Mouse (Mus musculus): ENCODE results near the gene Comp. TPM values are rescaled to one million over a fixed set of nuclear protein-coding genes. Genes with fewer than 3 reads are reported as not detected.
A peak's percentile ranks its signal among the peaks of the same experiment; 100 is the strongest.

Comp gene
- polyA plus RNA-seq, 1 experiment from 2014 or later = 0.68 TPM

DNA sequence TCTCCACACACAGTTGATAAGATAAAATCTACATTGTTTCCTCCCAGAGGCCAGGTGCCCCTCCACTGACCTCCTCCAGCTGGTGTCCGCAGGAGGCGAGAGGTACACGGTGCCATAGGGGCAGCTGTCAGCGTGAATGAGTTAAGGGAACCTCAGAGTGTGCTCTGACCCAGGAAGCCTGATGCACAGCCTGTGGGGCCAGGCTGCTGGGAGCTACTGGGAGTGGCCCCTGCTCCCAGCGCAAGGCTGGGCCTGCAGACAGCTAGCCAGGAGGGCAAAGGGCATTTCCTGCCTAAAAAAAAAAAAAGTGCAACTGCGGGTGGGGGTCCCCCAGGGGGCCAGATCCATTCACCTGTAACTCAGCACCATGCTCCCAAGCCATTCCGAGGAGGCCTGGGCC lies 31.8 kb downstream of the Comp start:
- no peak overlapping the region for H3K4me3 ChIP-seq (ENCODE audit: low read length)
- H3K27me3 ChIP-seq (ENCODE audit: control insufficient read depth, insufficient read depth, low read depth, low read length) = no peaks in the 10 kb centered on the region
- 35% methylated on average over 7 of the region's 7 CpGs for WGBS
- H3K36me3 ChIP-seq (ENCODE audit: control insufficient read depth, insufficient read depth, low read length) = no peaks in the 10 kb centered on the region; the same call in 1 of the 2 replicates
- H3K4me2 ChIP-seq (ENCODE audit: low read depth, low read length) = no peak overlapping the region
- H3K9me3 ChIP-seq (ENCODE audit: control insufficient read depth, low read length) = no peaks in the 10 kb centered on the region
- H3K27ac ChIP-seq (ENCODE audit: low read length) = no peak overlapping the region
- H3K4me1 ChIP-seq (replicated peaks; ENCODE audit: control insufficient read depth, insufficient read depth, low read length) = peaks cover 35% of the 10 kb centered on the region
- no peak overlapping the region for H3K9ac ChIP-seq (ENCODE audit: low read length)
- ATAC-seq (ENCODE audit: low read depth) = no peak

DNA sequence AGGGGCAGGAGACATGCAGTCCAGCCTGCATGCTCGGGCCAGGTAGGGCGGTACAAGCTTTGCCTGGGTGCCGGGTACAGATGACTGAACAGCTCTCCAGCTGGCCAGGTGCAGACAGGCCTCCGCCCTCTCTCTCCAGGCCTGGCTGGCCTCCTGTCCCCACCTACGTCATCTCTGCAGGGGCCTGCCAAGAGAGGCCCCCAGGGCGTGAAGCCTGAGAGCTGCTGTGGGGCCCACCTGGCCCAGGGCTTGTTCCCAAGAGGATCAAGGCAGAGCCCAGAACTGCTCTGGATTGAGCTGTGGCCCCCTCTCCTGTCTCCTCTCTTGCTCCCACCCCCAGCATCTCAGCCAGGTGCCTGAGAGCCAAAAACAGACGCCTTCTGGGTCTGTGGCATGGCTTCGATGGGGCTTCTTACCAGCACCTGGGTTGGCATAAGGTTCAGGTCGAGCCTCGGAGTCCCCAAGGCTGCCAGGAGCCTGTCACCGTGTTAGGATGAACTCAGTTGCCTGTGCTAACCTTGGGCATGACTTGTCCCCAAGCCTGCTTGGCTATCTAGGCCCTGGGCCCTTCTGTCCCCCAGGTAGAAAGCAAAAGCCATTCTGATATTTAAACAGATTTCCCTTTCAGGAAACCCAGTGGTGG lies 33.2 kb downstream of the Comp start:
- Histone ChIP-seq H3K4me2 (ENCODE audit: low read depth, low read length) (no peak overlapping the region), H3K27me3 (ENCODE audit: control insufficient read depth, insufficient read depth, low read depth, low read length) (no peaks in the 10 kb centered on the region), H3K9ac (ENCODE audit: low read length) (peak overlapping the region; percentile 25; the same call in 1 of the 2 replicates)

GRCm38 (mm10) chr8:70408301-70408700 lies 34.9 kb downstream of the Comp start:
- H3K4me2 ChIP-seq (ENCODE audit: low read depth, low read length) = no peak overlapping the region
- 43% methylated on average over 6 of the region's 6 CpGs for WGBS
- no peak overlapping the region for H3K4me3 ChIP-seq (ENCODE audit: low read length)
- no peaks in the 10 kb centered on the region for H3K27me3 ChIP-seq (ENCODE audit: control insufficient read depth, insufficient read depth, low read depth, low read length)
- H3K4me1 ChIP-seq (replicated peaks; ENCODE audit: control insufficient read depth, insufficient read depth, low read length) = peaks cover 35% of the 10 kb centered on the region
- no peaks in the 10 kb centered on the region for H3K9me3 ChIP-seq (ENCODE audit: control insufficient read depth, low read length)
- H3K9ac ChIP-seq (ENCODE audit: low read length) = 0 out of 2 replicates have a peak overlapping the region, but pooled peaks have one; percentile 24
- H3K27ac ChIP-seq (ENCODE audit: low read length) = peak overlapping the region; percentile 90
- no peaks in the 10 kb centered on the region for H3K36me3 ChIP-seq (ENCODE audit: control insufficient read depth, insufficient read depth, low read length)
- ATAC-seq (ENCODE audit: low read depth) = peak; percentile 74

More for the DNA sequence above, 33.2 kb downstream of the Comp start:
- Histone ChIP-seq H3K4me3 (ENCODE audit: low read length) (no peak overlapping the region), H3K36me3 (ENCODE audit: control insufficient read depth, insufficient read depth, low read length) (no peaks in the 10 kb centered on the region; the same call in 1 of the 2 replicates), H3K9me3 (ENCODE audit: control insufficient read depth, low read length) (no peaks in the 10 kb centered on the region), H3K4me1 (replicated peaks; ENCODE audit: control insufficient read depth, insufficient read depth, low read length) (peaks cover 35% of the 10 kb centered on the region), H3K27ac (ENCODE audit: low read length) (peak overlapping the region; percentile 63; the same call in 1 of the 2 replicates)
- WGBS = 59% methylated on average over 11 of the region's 11 CpGs
- peak; percentile 69 for ATAC-seq (ENCODE audit: low read depth)

GRCm38 (mm10) chr8:70409019-70409418 lies 35.7 kb downstream of the Comp start:
- 63% methylated on average over 10 of the region's 10 CpGs for WGBS
- Histone ChIP-seq H3K36me3 (ENCODE audit: control insufficient read depth, insufficient read depth, low read length) (no peaks in the 10 kb centered on the region), H3K4me2 (ENCODE audit: low read depth, low read length) (no peak overlapping the region), H3K4me3 (ENCODE audit: low read length) (no peak overlapping the region), H3K27ac (ENCODE audit: low read length) (peak overlapping the region; percentile 90), H3K9me3 (ENCODE audit: control insufficient read depth, low read length) (no peaks in the 10 kb centered on the region), H3K9ac (ENCODE audit: low read length) (peak overlapping the region; percentile 36), H3K4me1 (replicated peaks; ENCODE audit: control insufficient read depth, insufficient read depth, low read length) (peaks cover 35% of the 10 kb centered on the region), H3K27me3 (ENCODE audit: control insufficient read depth, insufficient read depth, low read depth, low read length) (no peaks in the 10 kb centered on the region)
- no peak for ATAC-seq (ENCODE audit: low read depth)

GRCm38 (mm10) chr8:70409455-70409871 lies 36.1 kb downstream of the Comp start:
- Histone ChIP-seq H3K27ac (ENCODE audit: low read length) (peak overlapping the region; percentile 90), H3K9ac (ENCODE audit: low read length) (peak overlapping the region; percentile 36), H3K4me2 (ENCODE audit: low read depth, low read length) (no peak overlapping the region), H3K36me3 (ENCODE audit: control insufficient read depth, insufficient read depth, low read length) (no peaks in the 10 kb centered on the region), H3K27me3 (ENCODE audit: control insufficient read depth, insufficient read depth, low read depth, low read length) (no peaks in the 10 kb centered on the region), H3K4me3 (ENCODE audit: low read length) (no peak overlapping the region), H3K4me1 (replicated peaks; ENCODE audit: control insufficient read depth, insufficient read depth, low read length) (peaks cover 35% of the 10 kb centered on the region), H3K9me3 (ENCODE audit: control insufficient read depth, low read length) (no peaks in the 10 kb centered on the region)
- ATAC-seq (ENCODE audit: low read depth) = peak; percentile 63
- WGBS = 27% methylated on average over 9 of the region's 9 CpGs

GRCm38 (mm10) chr8:70410281-70410680 lies 36.9 kb downstream of the Comp start:
- Histone ChIP-seq H3K36me3 (ENCODE audit: control insufficient read depth, insufficient read depth, low read length) (no peaks in the 10 kb centered on the region), H3K9me3 (ENCODE audit: control insufficient read depth, low read length) (no peaks in the 10 kb centered on the region), H3K4me3 (ENCODE audit: low read length) (no peak overlapping the region), H3K9ac (ENCODE audit: low read length) (no peak overlapping the region), H3K27ac (ENCODE audit: low read length) (no peak overlapping the region), H3K4me2 (ENCODE audit: low read depth, low read length) (no peak overlapping the region), H3K27me3 (ENCODE audit: control insufficient read depth, insufficient read depth, low read depth, low read length) (no peaks in the 10 kb centered on the region), H3K4me1 (replicated peaks; ENCODE audit: control insufficient read depth, insufficient read depth, low read length) (peaks cover 32% of the 10 kb centered on the region)
- 92% methylated on average over 5 of the region's 5 CpGs for WGBS
- no peak for ATAC-seq (ENCODE audit: low read depth)

GRCm38 (mm10) chr8:70414310-70414946 lies 41.1 kb downstream of the Comp start:
- ATAC-seq (ENCODE audit: low read depth) = no peak
- H3K27ac ChIP-seq (ENCODE audit: low read length) = no peak overlapping the region
- H3K9ac ChIP-seq (ENCODE audit: low read length) = no peak overlapping the region
- no peak overlapping the region for H3K4me2 ChIP-seq (ENCODE audit: low read depth, low read length)
- no peak overlapping the region for H3K4me3 ChIP-seq (ENCODE audit: low read length)
- H3K27me3 ChIP-seq (ENCODE audit: control insufficient read depth, insufficient read depth, low read depth, low read length) = no peaks in the 10 kb centered on the region
- no peaks in the 10 kb centered on the region for H3K9me3 ChIP-seq (ENCODE audit: control insufficient read depth, low read length)
- H3K36me3 ChIP-seq (ENCODE audit: control insufficient read depth, insufficient read depth, low read length) = no peaks in the 10 kb centered on the region
- WGBS = 80% methylated on average over 6 of the region's 6 CpGs
- peaks cover 26% of the 10 kb centered on the region for H3K4me1 ChIP-seq (replicated peaks; ENCODE audit: control insufficient read depth, insufficient read depth, low read length)

GRCm38 (mm10) chr8:70415540-70416451 lies 42.4 kb downstream of the Comp start:
- WGBS = 72% methylated on average over 8 of the region's 8 CpGs
- H3K27ac ChIP-seq (ENCODE audit: low read length) = no peak overlapping the region
- H3K9ac ChIP-seq (ENCODE audit: low read length) = no peak overlapping the region

GRCm38 (mm10) chr8:70416941-70417340 lies 43.6 kb downstream of the Comp start:
- 51% methylated on average over 6 of the region's 6 CpGs for WGBS
- Histone ChIP-seq H3K4me3 (ENCODE audit: low read length) (no peak overlapping the region), H3K27me3 (ENCODE audit: control insufficient read depth, insufficient read depth, low read depth, low read length) (no peaks in the 10 kb centered on the region), H3K9me3 (ENCODE audit: control insufficient read depth, low read length) (no peaks in the 10 kb centered on the region), H3K36me3 (ENCODE audit: control insufficient read depth, insufficient read depth, low read length) (no peaks in the 10 kb centered on the region), H3K4me2 (ENCODE audit: low read depth, low read length) (no peak overlapping the region), H3K27ac (ENCODE audit: low read length) (no peak overlapping the region), H3K4me1 (replicated peaks; ENCODE audit: control insufficient read depth, insufficient read depth, low read length) (peaks cover 23% of the 10 kb centered on the region), H3K9ac (ENCODE audit: low read length) (no peak overlapping the region)
- ATAC-seq (ENCODE audit: low read depth) = no peak

More at GRCm38 (mm10) chr8:70415540-70416451, 42.4 kb downstream of the Comp start:
- H3K9me3 ChIP-seq (ENCODE audit: control insufficient read depth, low read length) = no peaks in the 10 kb centered on the region
- no peak overlapping the region for H3K4me3 ChIP-seq (ENCODE audit: low read length)
- ATAC-seq (ENCODE audit: low read depth) = peak; percentile 31; the same call in 1 of the 2 replicates
- peaks cover 23% of the 10 kb centered on the region for H3K4me1 ChIP-seq (replicated peaks; ENCODE audit: control insufficient read depth, insufficient read depth, low read length)
- H3K27me3 ChIP-seq (ENCODE audit: control insufficient read depth, insufficient read depth, low read depth, low read length) = no peaks in the 10 kb centered on the region
- no peaks in the 10 kb centered on the region for H3K36me3 ChIP-seq (ENCODE audit: control insufficient read depth, insufficient read depth, low read length)
- no peak overlapping the region for H3K4me2 ChIP-seq (ENCODE audit: low read depth, low read length)
